ENCODE assay signal across 8 mouse cellular contexts in genomic region chr13:95959651-95960476, GRCm38 (mm10).
DNase-seq lines count a peak whose midpoint lies in the region; ATAC-seq lines count a peak whose summit lies in the region.

No protein-coding gene starts in this region.

- peak; percentile 47 for DNase-seq in retina, postnatal 1 day
- no peak for DNase-seq in retina, embryonic 14.5 days (ENCODE audit: low spot score)
- DNase-seq in liver, embryonic 13.5 days = no peak
- DNase-seq in thymus, postnatal 25 days = peak; percentile 38
- no peak for DNase-seq in adrenal gland, adult (ENCODE audit: inconsistent age in 2 of 2, low spot score in 1 of 2)
- DNase-seq in layer of hippocampus, postnatal 36 days = no peak

- H3K4me1 ChIP-seq in forebrain, embryonic 12.5 days = peaks cover 30% of the 10 kb centered on the region
- H3K4me1 ChIP-seq in forebrain, embryonic 16.5 days (replicated peaks; ENCODE audit: control insufficient read depth, insufficient read depth, low read length) = peaks cover 21% of the 10 kb centered on the region
- H3K4me1 ChIP-seq in liver, embryonic 13.5 days (replicated peaks) = peaks cover 80% of the 10 kb centered on the region

- H3K9ac ChIP-seq in forebrain, embryonic 12.5 days = peak overlapping the region; percentile 21; the same call in 1 of the 2 replicates
- no peak overlapping the region for H3K9ac ChIP-seq in forebrain, embryonic 16.5 days (replicated peaks; ENCODE audit: low read depth, low read length)
- peak overlapping the region; percentile 52 for H3K9ac ChIP-seq in liver, embryonic 13.5 days

- H3K4me2 ChIP-seq in forebrain, embryonic 12.5 days = peak overlapping the region; percentile 35
- H3K4me2 ChIP-seq in forebrain, embryonic 16.5 days (ENCODE audit: low read length) = no peak overlapping the region
- H3K4me2 ChIP-seq in liver, embryonic 13.5 days = peak overlapping the region; percentile 59

- no peaks in the 10 kb centered on the region for H3K27me3 ChIP-seq in forebrain, embryonic 12.5 days
- no peaks in the 10 kb centered on the region for H3K27me3 ChIP-seq in forebrain, embryonic 16.5 days (replicated peaks; ENCODE audit: control insufficient read depth, insufficient read depth, low read length)
- no peaks in the 10 kb centered on the region for H3K27me3 ChIP-seq in liver, embryonic 13.5 days

- H3K36me3 ChIP-seq in forebrain, embryonic 12.5 days (replicated peaks) = no peaks in the 10 kb centered on the region
- no peaks in the 10 kb centered on the region for H3K36me3 ChIP-seq in forebrain, embryonic 16.5 days (ENCODE audit: control insufficient read depth, insufficient read depth)
- H3K36me3 ChIP-seq in liver, embryonic 13.5 days = no peaks in the 10 kb centered on the region

- ATAC-seq in forebrain, embryonic 12.5 days (ENCODE audit: low FRiP score) = peak; percentile 28; the same call in 1 of the 2 replicates
- ATAC-seq in forebrain, embryonic 16.5 days = no peak
- ATAC-seq in liver, embryonic 13.5 days (ENCODE audit: low read depth) = no peak

- 4% methylated on average over 14 of the region's 14 CpGs for WGBS in forebrain, embryonic 12.5 days
- WGBS in forebrain, embryonic 16.5 days = 11% methylated on average over 14 of the region's 14 CpGs
- WGBS in liver, embryonic 13.5 days (ENCODE audit: insufficient replicate concordance) = 22% methylated on average over 14 of the region's 14 CpGs

- H3K27ac ChIP-seq in forebrain, embryonic 12.5 days = peak overlapping the region; percentile 51
- no peak overlapping the region for H3K27ac ChIP-seq in forebrain, embryonic 16.5 days (ENCODE audit: low read length)
- H3K27ac ChIP-seq in liver, embryonic 13.5 days = no peak overlapping the region

- H3K9me3 ChIP-seq in forebrain, embryonic 12.5 days = no peaks in the 10 kb centered on the region
- no peaks in the 10 kb centered on the region for H3K9me3 ChIP-seq in forebrain, embryonic 16.5 days (ENCODE audit: control insufficient read depth, low read length)
- H3K9me3 ChIP-seq in liver, embryonic 13.5 days (replicated peaks) = no peaks in the 10 kb centered on the region

- H3K4me3 ChIP-seq in forebrain, embryonic 12.5 days (replicated peaks) = no peak overlapping the region
- no peak overlapping the region for H3K4me3 ChIP-seq in forebrain, embryonic 16.5 days (replicated peaks; ENCODE audit: low read length)
- H3K4me3 ChIP-seq in liver, embryonic 13.5 days (replicated peaks) = peak overlapping the region; percentile 55

Comparison
In these comparisons a context has a peak if more than half of its experiments do, and no peak if none do; other contexts are left out.
1. DNase-seq: peak in retina, postnatal 1 day (single experiment) and thymus, postnatal 25 days (single experiment); none in retina, embryonic 14.5 days (single experiment), liver, embryonic 13.5 days (single experiment), adrenal gland, adult (0 of 2) and layer of hippocampus, postnatal 36 days (0 of 2).